Mouse (Mus musculus) liver, adult 2 months (tissue): ENCODE data around the gene Map2k2.

Source experiments
- CTCF ChIP-seq: fragments of 200-500 bp; IDR thresholded peaks from 2 replicates; pipeline ENCODE4 v1.5.1; 2011; ENCODE audit warnings: low read depth, low read length, control low read depth
- POLR2A ChIP-seq: fragments of 200-500 bp; IDR thresholded peaks from 2 replicates; pipeline ENCODE4 v1.6.1; 2011; ENCODE audit warnings: low read length, control low read depth; ENCODE audit not compliant: insufficient read depth; ENCODE audit errors: extremely low read depth

GRCm38 (mm10) chr10:81175936-81176465 lies 70.3 kb downstream of the Map2k2 start:
- no peak for TF ChIP-seq POLR2A
- TF ChIP-seq CTCF, result no peak
